Mouse (Mus musculus) liver, embryonic 14.5 days (tissue): ENCODE data around the gene Abhd5.

Experiments used
- CTCF ChIP-seq: IDR thresholded peaks from 2 replicates; pipeline ENCODE4 v1.5.1; 2016; ENCODE audit warnings: antibody characterized with exemption, low read depth, control low read depth
- EP300 ChIP-seq: IDR thresholded peaks from 2 replicates; pipeline ENCODE4 v1.6.1; 2016; ENCODE audit warnings: antibody characterized with exemption, low read depth

DNA sequence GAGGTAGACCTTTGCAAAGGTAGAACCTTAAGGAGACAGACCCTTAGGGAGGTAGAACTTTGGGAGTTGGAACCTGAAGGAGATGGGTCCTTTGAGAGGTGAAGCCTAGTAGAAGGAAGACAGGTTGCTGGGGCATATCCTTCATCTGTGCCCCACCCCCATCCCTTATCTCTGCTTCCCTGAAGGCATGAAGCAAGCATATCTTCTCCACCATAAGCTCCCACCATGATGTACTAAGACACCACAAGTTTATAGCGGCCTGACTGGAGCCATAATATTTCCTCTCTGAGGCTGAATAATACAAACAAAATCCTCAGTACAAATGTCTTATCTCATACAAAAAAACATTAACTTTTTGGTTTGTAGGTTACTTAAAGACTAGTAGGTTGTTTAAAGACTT is 3.5 kb upstream of the Abhd5 start:
- TF ChIP-seq CTCF (no peak), EP300 (peak; percentile 92)
